8 mouse cellular contexts compared by ENCODE assay signal in genomic region chr5:96221812-96222585, GRCm38 (mm10). TPM values are rescaled to one million over a fixed set of nuclear protein-coding genes. Genes with fewer than 3 reads are reported as not detected.
DNase-seq lines count a peak whose midpoint lies in the region; ATAC-seq and TF ChIP-seq lines count a peak whose summit lies in the region.

No protein-coding gene starts in this region.

- no peaks in the 10 kb centered on the region for H3K4me1 ChIP-seq in lung, adult 2 months (ENCODE audit: control insufficient read depth, insufficient read depth, low read length)
- H3K4me1 ChIP-seq in intestine, postnatal 0 days (replicated peaks; ENCODE audit: control insufficient read depth, insufficient read depth, low read length) = peaks cover 7% of the 10 kb centered on the region; the same call in 1 of the 2 replicates
- no peaks in the 10 kb centered on the region for H3K4me1 ChIP-seq in lung, embryonic 14.5 days (ENCODE audit: insufficient read depth)
- peaks cover 12% of the 10 kb centered on the region for H3K4me1 ChIP-seq in stomach, embryonic 15.5 days
- H3K4me1 ChIP-seq in forebrain, embryonic 11.5 days (replicated peaks; ENCODE audit: control insufficient read depth, insufficient read depth, low read length) = no peaks in the 10 kb centered on the region
- peaks cover 6% of the 10 kb centered on the region for H3K4me1 ChIP-seq in forebrain, embryonic 10.5 days

- H3K4me3 ChIP-seq in lung, adult 2 months (replicated peaks; ENCODE audit: extremely low read depth, low read depth, low read length) = no peak overlapping the region
- H3K4me3 ChIP-seq in intestine, postnatal 0 days (ENCODE audit: low read depth, low read length) = no peak overlapping the region
- no peak overlapping the region for H3K4me3 ChIP-seq in lung, embryonic 14.5 days (ENCODE audit: low read depth, low read length)
- H3K4me3 ChIP-seq in stomach, embryonic 15.5 days (replicated peaks) = no peak overlapping the region
- H3K4me3 ChIP-seq in forebrain, embryonic 11.5 days (ENCODE audit: low read depth, low read length) = no peak overlapping the region
- no peak overlapping the region for H3K4me3 ChIP-seq in forebrain, embryonic 10.5 days

- WGBS in lung, adult 2 months = 29% methylated on average over 5 of the region's 5 CpGs
- 23% methylated on average over 5 of the region's 5 CpGs for WGBS in intestine, postnatal 0 days
- 19% methylated on average over 5 of the region's 5 CpGs for WGBS in lung, embryonic 14.5 days
- 45% methylated on average over 5 of the region's 5 CpGs for WGBS in stomach, embryonic 15.5 days
- WGBS in forebrain, embryonic 11.5 days = 81% methylated on average over 5 of the region's 5 CpGs
- 85% methylated on average over 5 of the region's 5 CpGs for WGBS in forebrain, embryonic 10.5 days

- no peak overlapping the region for H3K27ac ChIP-seq in intestine, postnatal 0 days (ENCODE audit: low read depth, low read length)
- no peak overlapping the region for H3K27ac ChIP-seq in lung, embryonic 14.5 days (ENCODE audit: low read depth)
- peak overlapping the region; percentile 67; the same call in 1 of the 2 replicates for H3K27ac ChIP-seq in stomach, embryonic 15.5 days
- no peak overlapping the region for H3K27ac ChIP-seq in forebrain, embryonic 11.5 days (ENCODE audit: low read depth, low read length)
- H3K27ac ChIP-seq in forebrain, embryonic 10.5 days = no peak overlapping the region

- H3K9me3 ChIP-seq in intestine, postnatal 0 days (ENCODE audit: control insufficient read depth) = no peaks in the 10 kb centered on the region
- no peaks in the 10 kb centered on the region for H3K9me3 ChIP-seq in lung, embryonic 14.5 days (ENCODE audit: low read depth, low read length)
- no peaks in the 10 kb centered on the region for H3K9me3 ChIP-seq in stomach, embryonic 15.5 days
- H3K9me3 ChIP-seq in forebrain, embryonic 11.5 days (ENCODE audit: control insufficient read depth, low read length) = no peaks in the 10 kb centered on the region
- no peaks in the 10 kb centered on the region for H3K9me3 ChIP-seq in forebrain, embryonic 10.5 days

- H3K4me2 ChIP-seq in intestine, postnatal 0 days (replicated peaks; ENCODE audit: low read depth) = 0 out of 2 replicates have a peak overlapping the region, but pooled peaks have one; percentile 17
- no peak overlapping the region for H3K4me2 ChIP-seq in lung, embryonic 14.5 days
- H3K4me2 ChIP-seq in stomach, embryonic 15.5 days = peak overlapping the region; percentile 15; the same call in 1 of the 2 replicates
- H3K4me2 ChIP-seq in forebrain, embryonic 11.5 days (ENCODE audit: low read depth, low read length, severe bottlenecking) = no peak overlapping the region

- no peak overlapping the region for H3K9ac ChIP-seq in intestine, postnatal 0 days (ENCODE audit: low read depth, low read length)
- H3K9ac ChIP-seq in lung, embryonic 14.5 days = no peak overlapping the region
- no peak overlapping the region for H3K9ac ChIP-seq in stomach, embryonic 15.5 days
- no peak overlapping the region for H3K9ac ChIP-seq in forebrain, embryonic 11.5 days (ENCODE audit: low read length)

- H3K27me3 ChIP-seq in intestine, postnatal 0 days (replicated peaks; ENCODE audit: control insufficient read depth, insufficient read depth, low read length) = no peaks in the 10 kb centered on the region
- H3K27me3 ChIP-seq in lung, embryonic 14.5 days (ENCODE audit: insufficient read depth, low read length) = no peaks in the 10 kb centered on the region
- H3K27me3 ChIP-seq in stomach, embryonic 15.5 days (replicated peaks) = no peaks in the 10 kb centered on the region
- no peaks in the 10 kb centered on the region for H3K27me3 ChIP-seq in forebrain, embryonic 11.5 days (ENCODE audit: control insufficient read depth, insufficient read depth, low read length)
- no peaks in the 10 kb centered on the region for H3K27me3 ChIP-seq in forebrain, embryonic 10.5 days (ENCODE audit: poor library complexity, severe bottlenecking)

- TF ChIP-seq POLR2A in lung, adult 2 months (IDR thresholded peaks at IDR 0.05; ENCODE audit: borderline replicate concordance, extremely low read depth, low read depth, low read length) = no peak

- ATAC-seq in intestine, postnatal 0 days = peak; percentile 90
- ATAC-seq in lung, embryonic 14.5 days (ENCODE audit: insufficient read depth) = peak; percentile 44; the same call in 1 of the 2 replicates
- peak; percentile 85 for ATAC-seq in stomach, embryonic 15.5 days (ENCODE audit: insufficient read depth, low FRiP score, low read depth)
- no peak for ATAC-seq in forebrain, embryonic 11.5 days (replicated peaks; ENCODE audit: low FRiP score)

- no peak for TF ChIP-seq CTCF in lung, adult 2 months (IDR thresholded peaks at IDR 0.05; ENCODE audit: insufficient read depth, low read length)
- peak; percentile 12; the same call in 1 of the 2 replicates for TF ChIP-seq CTCF in intestine, postnatal 0 days (IDR thresholded peaks at IDR 0.05; ENCODE audit: low read depth)
- no peak for TF ChIP-seq CTCF in lung, embryonic 14.5 days (IDR thresholded peaks at IDR 0.05; ENCODE audit: low read depth)

- H3K36me3 ChIP-seq in intestine, postnatal 0 days (ENCODE audit: control insufficient read depth, insufficient read depth) = peaks cover 9% of the 10 kb centered on the region; the same call in 1 of the 2 replicates
- peaks cover 8% of the 10 kb centered on the region for H3K36me3 ChIP-seq in lung, embryonic 14.5 days (ENCODE audit: insufficient read depth)
- H3K36me3 ChIP-seq in stomach, embryonic 15.5 days = 0 out of 2 replicates have a peak, but pooled peaks cover 5% of the 10 kb centered on the region
- H3K36me3 ChIP-seq in forebrain, embryonic 11.5 days (ENCODE audit: control insufficient read depth, insufficient read depth, low read length) = no peaks in the 10 kb centered on the region
- H3K36me3 ChIP-seq in forebrain, embryonic 10.5 days (replicated peaks) = peaks cover 30% of the 10 kb centered on the region

- peak; percentile 44 to 50 for DNase-seq in lung, adult 18-20 months
- no peak for DNase-seq in lung, adult 2 months
- DNase-seq in cerebellum, adult 18-20 months = peak; percentile 77 to 78
- peak; percentile 30 for DNase-seq in lung, embryonic 14.5 days
- DNase-seq in forebrain, embryonic 11.5 days (ENCODE audit: low spot score) = no peak
- no peak for DNase-seq in forebrain, embryonic 10.5 days (ENCODE audit: extremely low spot score, low spot score)

RNA-seq across cellular contexts. Expression of gene Mrpl1, which starts 12.7 kb away (rescaled TPM):
- polyA plus RNA-seq in lung, adult 2 months (2012; rRNA removed) = 1.4 and 2.0 TPM in 2 replicates
- polyA plus RNA-seq in intestine, postnatal 0 days (2015; fragmentation: Nextera tagmentation; extraction: Ambion mirVana) = 16.4 and 17.3 TPM in 2 replicates
- 19.8 and 22.1 TPM in 2 replicates for polyA plus RNA-seq in lung, embryonic 14.5 days (2014; fragmentation: Nextera tagmentation; extraction: Ambion mirVana)
- polyA plus RNA-seq in stomach, embryonic 15.5 days (2015; fragmentation: Nextera tagmentation; extraction: Ambion mirVana) = 21.4 and 24.1 TPM in 2 replicates
- polyA plus RNA-seq in forebrain, embryonic 11.5 days (2014; fragmentation: Nextera tagmentation; extraction: Ambion mirVana) = 20.3 and 23.6 TPM in 2 replicates
- 22.9 and 23.2 TPM in 2 replicates for polyA plus RNA-seq in forebrain, embryonic 10.5 days (2016; fragmentation: Nextera tagmentation; extraction: Ambion mirVana)

RNA-seq across cellular contexts. Expression of gene Cnot6l, which starts 58.0 kb away (rescaled TPM):
- polyA plus RNA-seq in lung, adult 2 months (2012; rRNA removed) = 5.2 and 8.2 TPM in 2 replicates
- 17.0 and 18.3 TPM in 2 replicates for polyA plus RNA-seq in intestine, postnatal 0 days (2015; fragmentation: Nextera tagmentation; extraction: Ambion mirVana)
- polyA plus RNA-seq in lung, embryonic 14.5 days (2014; fragmentation: Nextera tagmentation; extraction: Ambion mirVana) = 27.4 and 31.7 TPM in 2 replicates
- polyA plus RNA-seq in stomach, embryonic 15.5 days (2015; fragmentation: Nextera tagmentation; extraction: Ambion mirVana) = 25.7 and 28.3 TPM in 2 replicates
- polyA plus RNA-seq in forebrain, embryonic 11.5 days (2014; fragmentation: Nextera tagmentation; extraction: Ambion mirVana) = 10.9 and 11.8 TPM in 2 replicates
- 8.8 and 10.2 TPM in 2 replicates for polyA plus RNA-seq in forebrain, embryonic 10.5 days (2016; fragmentation: Nextera tagmentation; extraction: Ambion mirVana)

Comparison
In these comparisons a context has a peak if more than half of its experiments do, and no peak if none do; other contexts are left out.
1. DNase-seq: peak in lung, adult 18-20 months (2 of 2), cerebellum, adult 18-20 months (2 of 2) and lung, embryonic 14.5 days (single experiment); none in lung, adult 2 months (single experiment), forebrain, embryonic 11.5 days (single experiment) and forebrain, embryonic 10.5 days (single experiment).
2. H3K4me2 ChIP-seq: peak in intestine, postnatal 0 days (single experiment) and stomach, embryonic 15.5 days (single experiment); none in lung, embryonic 14.5 days (single experiment) and forebrain, embryonic 11.5 days (single experiment).